Mouse (Mus musculus): ENCODE results near the gene Spata32. TPM values are rescaled to one million over a fixed set of nuclear protein-coding genes. Genes with fewer than 3 reads are reported as not detected.

Spata32 gene
- polyA plus RNA-seq, 1 experiment from 2014 or later, result not detected

DNA sequence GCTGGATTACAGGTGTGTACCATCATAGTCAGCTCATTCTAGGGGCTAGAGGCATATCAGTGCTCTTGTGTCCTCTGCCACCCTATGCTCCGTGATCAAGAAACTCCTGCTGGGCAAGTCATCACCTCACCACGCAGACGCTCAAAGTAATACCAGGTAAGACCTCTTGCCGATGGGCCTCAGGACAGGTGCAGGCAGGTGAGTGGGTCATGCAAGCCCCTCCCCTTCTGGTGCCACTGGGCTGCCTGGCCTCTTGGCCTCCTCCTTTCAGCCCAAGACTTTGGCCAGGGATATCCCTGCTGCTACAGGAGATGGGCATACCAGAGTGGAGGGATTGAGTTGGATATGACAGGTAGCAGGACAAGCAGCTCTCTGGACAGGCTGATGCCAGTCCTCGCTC, 1.0 kb upstream of the Spata32 start:
- H3K9me3 ChIP-seq, result no peaks in the 10 kb centered on the region
- peaks cover 18% of the 10 kb centered on the region for H3K4me1 ChIP-seq
- H3K27ac ChIP-seq, result no peak overlapping the region
- peaks cover 42% of the 10 kb centered on the region for H3K36me3 ChIP-seq (replicated peaks)
- peaks cover 49% of the 10 kb centered on the region for H3K27me3 ChIP-seq (ENCODE audit: poor library complexity, severe bottlenecking)
- no peak for DNase-seq (ENCODE audit: extremely low spot score, low spot score)
- H3K4me3 ChIP-seq, result no peak overlapping the region
- WGBS, result 94% methylated on average over 5 of the region's 5 CpGs

- H3K36me3 ChIP-seq (replicated peaks), result peaks cover 35% of the 10 kb centered on the region
- peaks cover 49% of the 10 kb centered on the region for H3K27me3 ChIP-seq (ENCODE audit: poor library complexity, severe bottlenecking)
- H3K9me3 ChIP-seq, result peaks cover 4% of the 10 kb centered on the region; the same call in 1 of the 2 replicates
- no peak for DNase-seq (ENCODE audit: extremely low spot score, low spot score)
- WGBS, result 22% methylated on average over 6 of the region's 6 CpGs
- peaks cover 12% of the 10 kb centered on the region for H3K4me1 ChIP-seq
- H3K27ac ChIP-seq, result peak overlapping the region; percentile 71
- peak overlapping the region; percentile 57 for H3K4me3 ChIP-seq
Measured at GRCm38 (mm10) chr11:103218517-103218901, 277 bp upstream of the Spata32 start.

- H3K36me3 ChIP-seq (replicated peaks), result peaks cover 8% of the 10 kb centered on the region
- peaks cover 44% of the 10 kb centered on the region for H3K27me3 ChIP-seq (ENCODE audit: poor library complexity, severe bottlenecking)
- no peak for DNase-seq (ENCODE audit: extremely low spot score, low spot score)
- H3K9me3 ChIP-seq, result peaks cover 4% of the 10 kb centered on the region; the same call in 1 of the 2 replicates
- 85% methylated on average over 1 of the region's 1 CpGs for WGBS
- H3K4me1 ChIP-seq, result peaks cover 12% of the 10 kb centered on the region
- no peak overlapping the region for H3K27ac ChIP-seq
- H3K4me3 ChIP-seq, result no peak overlapping the region
Measured at GRCm38 (mm10) chr11:103215355-103215754, 2.9 kb downstream of the Spata32 start.

- Histone ChIP-seq H3K36me3 (replicated peaks) (no peaks in the 10 kb centered on the region), H3K27ac (no peak overlapping the region), H3K4me1 (peaks cover 12% of the 10 kb centered on the region), H3K4me3 (no peak overlapping the region), H3K27me3 (ENCODE audit: poor library complexity, severe bottlenecking) (peaks cover 29% of the 10 kb centered on the region), H3K9me3 (peaks cover 4% of the 10 kb centered on the region; the same call in 1 of the 2 replicates)
- DNase-seq (ENCODE audit: extremely low spot score, low spot score), result no peak
- 88% methylated on average over 5 of the region's 5 CpGs for WGBS
Measured at GRCm38 (mm10) chr11:103213712-103214111, 4.5 kb downstream of the Spata32 start.

DNA sequence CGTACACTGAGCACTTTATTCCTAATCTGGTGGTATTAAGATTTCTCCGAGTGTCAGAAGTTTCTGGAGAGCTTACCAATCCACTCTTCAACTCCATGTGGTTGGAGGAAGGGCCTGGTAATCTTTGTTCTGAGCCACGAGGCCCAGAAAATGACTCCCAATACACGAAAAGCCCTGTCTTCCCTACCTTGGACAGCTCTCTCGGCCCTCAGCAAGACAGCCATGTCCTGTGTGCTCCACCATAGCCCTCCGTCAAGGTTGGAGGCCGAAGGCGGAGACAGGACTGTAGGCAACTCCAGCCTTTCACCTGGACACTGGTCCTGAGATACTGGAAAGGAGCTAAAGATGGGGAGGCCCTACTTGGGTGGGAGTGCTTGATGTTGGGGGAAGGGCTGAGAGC, 7.9 kb downstream of the Spata32 start:
- H3K4me3 ChIP-seq, result no peak overlapping the region
- no peaks in the 10 kb centered on the region for H3K4me1 ChIP-seq
- H3K36me3 ChIP-seq (replicated peaks), result no peaks in the 10 kb centered on the region
- H3K9me3 ChIP-seq, result peaks cover 4% of the 10 kb centered on the region; the same call in 1 of the 2 replicates
- 78% methylated on average over 8 of the region's 8 CpGs for WGBS
- DNase-seq (ENCODE audit: extremely low spot score, low spot score), result no peak
- H3K27me3 ChIP-seq (ENCODE audit: poor library complexity, severe bottlenecking), result 0 out of 2 replicates have a peak, but pooled peaks cover 1% of the 10 kb centered on the region
- no peak overlapping the region for H3K27ac ChIP-seq

GRCm38 (mm10) chr11:103208458-103208857, 9.8 kb downstream of the Spata32 start, which contains the start of gene 1700023F06Rik:
1700023F06Rik (minus strand) TSS chr11:103208558.
- H3K9me3 ChIP-seq, result no peaks in the 10 kb centered on the region

DNA sequence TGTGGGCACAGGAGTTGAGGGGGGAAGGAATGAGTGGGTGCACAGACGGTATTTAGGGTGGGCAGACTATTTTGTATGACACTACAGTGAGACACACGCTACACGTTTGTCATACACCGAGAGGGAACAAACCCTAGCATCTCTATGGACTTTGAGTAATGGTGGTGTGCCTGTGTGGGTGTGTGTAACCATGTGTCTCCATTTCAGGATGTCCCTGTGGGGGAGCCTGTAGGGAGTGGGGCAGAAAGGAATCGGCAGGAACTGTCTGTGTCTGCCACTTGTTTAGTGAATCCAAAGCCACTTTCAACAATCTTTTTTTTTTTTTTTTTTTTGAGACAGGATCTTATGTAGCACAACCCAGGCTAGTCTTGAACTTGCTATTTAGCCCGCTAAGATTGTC, 12.0 kb downstream of the Spata32 start:
- no peak for DNase-seq (ENCODE audit: extremely low spot score, low spot score)
- peaks cover 17% of the 10 kb centered on the region for H3K27me3 ChIP-seq (ENCODE audit: poor library complexity, severe bottlenecking)
- no peaks in the 10 kb centered on the region for H3K36me3 ChIP-seq (replicated peaks)
- no peak overlapping the region for H3K27ac ChIP-seq
- H3K4me1 ChIP-seq, result peaks cover 4% of the 10 kb centered on the region
- no peaks in the 10 kb centered on the region for H3K9me3 ChIP-seq
- H3K4me3 ChIP-seq, result no peak overlapping the region
- WGBS, result 84% methylated on average over 6 of the region's 6 CpGs

More at GRCm38 (mm10) chr11:103208458-103208857, 9.8 kb downstream of the Spata32 start, which contains the start of gene 1700023F06Rik:
- DNase-seq (ENCODE audit: extremely low spot score, low spot score), result no peak
- 93% methylated on average over 3 of the region's 3 CpGs for WGBS
- Histone ChIP-seq H3K4me3 (no peak within 1 kb of the TSS), H3K27me3 (ENCODE audit: poor library complexity, severe bottlenecking) (no peaks in the 10 kb centered on the region), H3K27ac (no peak within 1 kb of the TSS), H3K4me1 (no peaks in the 10 kb centered on the region), H3K36me3 (replicated peaks) (no peaks in the 10 kb centered on the region)

GRCm38 (mm10) chr11:103202376-103202775, 15.9 kb downstream of the Spata32 start:
- H3K27me3 ChIP-seq (ENCODE audit: poor library complexity, severe bottlenecking), result peaks cover 56% of the 10 kb centered on the region
- no peak for DNase-seq (ENCODE audit: extremely low spot score, low spot score)

GRCm38 (mm10) chr11:103201664-103202063, 16.6 kb downstream of the Spata32 start:
- DNase-seq (ENCODE audit: extremely low spot score, low spot score), result no peak
- Histone ChIP-seq H3K36me3 (replicated peaks) (no peaks in the 10 kb centered on the region), H3K4me1 (peaks cover 25% of the 10 kb centered on the region), H3K4me3 (no peak overlapping the region), H3K27ac (no peak overlapping the region), H3K9me3 (no peaks in the 10 kb centered on the region), H3K27me3 (ENCODE audit: poor library complexity, severe bottlenecking) (peaks cover 63% of the 10 kb centered on the region)
- 33% methylated on average over 6 of the region's 6 CpGs for WGBS

More at GRCm38 (mm10) chr11:103202376-103202775, 15.9 kb downstream of the Spata32 start:
- peaks cover 25% of the 10 kb centered on the region for H3K4me1 ChIP-seq
- H3K27ac ChIP-seq, result no peak overlapping the region
- H3K9me3 ChIP-seq, result no peaks in the 10 kb centered on the region
- H3K4me3 ChIP-seq, result no peak overlapping the region
- no peaks in the 10 kb centered on the region for H3K36me3 ChIP-seq (replicated peaks)

DNA sequence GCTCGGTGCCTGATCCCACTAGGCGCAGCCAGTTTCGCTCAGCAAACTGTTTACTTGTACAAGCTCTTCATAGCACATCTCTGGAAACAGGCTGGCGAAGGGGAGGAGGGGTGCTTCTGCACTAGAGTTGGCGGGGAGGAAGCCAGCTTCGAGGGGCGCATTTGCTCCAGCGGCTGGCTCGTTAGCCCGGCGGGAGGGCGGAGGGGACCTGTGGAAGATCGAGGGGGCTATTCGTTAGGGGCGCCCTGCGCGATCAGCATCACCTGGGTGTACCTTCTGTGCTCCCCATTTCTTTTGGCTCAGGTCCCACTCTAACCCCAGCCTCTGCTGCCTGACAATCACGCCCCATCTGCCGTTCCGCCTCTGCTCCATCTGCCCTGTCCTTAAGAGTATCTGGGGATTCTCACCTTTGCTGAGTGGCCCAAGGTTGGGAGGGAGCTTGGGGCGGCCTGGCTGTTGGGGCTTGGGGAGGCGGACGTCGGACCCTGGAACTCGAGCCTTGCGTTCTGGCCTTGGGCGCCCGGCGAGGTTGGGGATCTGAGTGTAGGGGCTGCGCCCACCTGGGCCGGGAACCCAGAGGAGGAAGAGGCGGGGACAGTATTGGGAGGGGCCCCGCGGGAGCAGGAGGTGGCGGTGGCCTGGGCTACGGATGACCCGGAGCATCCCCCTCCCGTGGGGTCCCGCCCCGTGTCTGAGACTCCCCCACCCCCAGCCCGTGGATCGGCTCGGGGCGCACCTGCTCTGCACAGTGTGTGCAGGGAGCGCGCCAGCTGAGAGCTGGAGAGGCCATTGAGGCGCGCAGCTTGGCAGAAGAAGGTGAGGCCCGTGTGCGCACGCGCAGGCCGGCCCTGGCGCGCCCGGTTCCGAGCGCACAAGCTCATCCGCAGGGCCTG, 19.1 kb downstream of the Spata32 start:
- peaks cover 25% of the 10 kb centered on the region for H3K4me1 ChIP-seq
- H3K9me3 ChIP-seq, result no peaks in the 10 kb centered on the region
- no peaks in the 10 kb centered on the region for H3K36me3 ChIP-seq (replicated peaks)
- 1% methylated on average over 59 of the region's 59 CpGs for WGBS
- H3K27ac ChIP-seq, result peak overlapping the region; percentile 40
- peaks cover 88% of the 10 kb centered on the region for H3K27me3 ChIP-seq (ENCODE audit: poor library complexity, severe bottlenecking)
- peak overlapping the region; percentile 59 for H3K4me3 ChIP-seq
- DNase-seq (ENCODE audit: extremely low spot score, low spot score), result no peak

GRCm38 (mm10) chr11:103198339-103198738, 19.9 kb downstream of the Spata32 start:
- Histone ChIP-seq H3K27ac (no peak overlapping the region), H3K4me3 (peak overlapping the region; percentile 59), H3K27me3 (ENCODE audit: poor library complexity, severe bottlenecking) (peaks cover 96% of the 10 kb centered on the region), H3K9me3 (no peaks in the 10 kb centered on the region), H3K36me3 (replicated peaks) (no peaks in the 10 kb centered on the region), H3K4me1 (peaks cover 30% of the 10 kb centered on the region)
- 4% methylated on average over 16 of the region's 16 CpGs for WGBS
- DNase-seq (ENCODE audit: extremely low spot score, low spot score), result no peak

GRCm38 (mm10) chr11:103197340-103197739, 20.9 kb downstream of the Spata32 start:
- no peaks in the 10 kb centered on the region for H3K9me3 ChIP-seq
- WGBS, result 89% methylated on average over 4 of the region's 4 CpGs
- H3K27ac ChIP-seq, result no peak overlapping the region
- no peaks in the 10 kb centered on the region for H3K36me3 ChIP-seq (replicated peaks)
- DNase-seq (ENCODE audit: extremely low spot score, low spot score), result no peak
- H3K4me1 ChIP-seq, result peaks cover 40% of the 10 kb centered on the region
- peaks cover 100% of the 10 kb centered on the region for H3K27me3 ChIP-seq (ENCODE audit: poor library complexity, severe bottlenecking)
- H3K4me3 ChIP-seq, result no peak overlapping the region

GRCm38 (mm10) chr11:103195656-103196055, 22.6 kb downstream of the Spata32 start:
- WGBS, result 85% methylated on average over 5 of the region's 5 CpGs

More at GRCm38 (mm10) chr11:103195656-103196055, 22.6 kb downstream of the Spata32 start:
- Histone ChIP-seq H3K4me3 (no peak overlapping the region), H3K36me3 (replicated peaks) (no peaks in the 10 kb centered on the region), H3K4me1 (peaks cover 38% of the 10 kb centered on the region), H3K27ac (no peak overlapping the region), H3K27me3 (ENCODE audit: poor library complexity, severe bottlenecking) (peaks cover 100% of the 10 kb centered on the region), H3K9me3 (no peaks in the 10 kb centered on the region)
- no peak for DNase-seq (ENCODE audit: extremely low spot score, low spot score)
